Mouse (Mus musculus): ENCODE measurements around the gene C1qtnf6.

The C1qtnf6 gene

DNA sequence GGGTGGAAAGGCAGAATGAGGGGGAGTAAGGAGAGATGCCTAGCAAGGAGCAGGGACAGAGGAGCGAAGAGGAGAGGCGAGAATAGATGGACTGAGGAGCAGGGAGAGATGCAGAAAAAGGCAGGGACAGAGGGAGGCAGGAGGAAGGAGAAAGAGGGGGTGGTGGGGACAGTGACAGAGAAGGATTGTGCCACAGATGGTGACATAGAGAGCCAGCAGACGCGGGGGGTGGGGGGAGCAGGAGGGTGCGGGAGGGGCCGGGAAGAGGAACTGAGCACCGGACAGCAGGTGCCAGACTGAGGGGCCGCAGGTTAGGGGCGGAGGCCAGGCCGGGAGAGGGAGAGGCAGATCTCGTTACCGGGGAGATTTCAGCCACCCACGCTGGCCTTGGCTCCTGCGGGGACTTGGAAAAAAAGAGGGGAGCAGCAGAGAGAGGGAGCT is 13.4 kb upstream of the C1qtnf6 start, which contains the start of gene Sstr3:
Sstr3 (minus strand) TSS at position 125 of the 441 bp plus-strand sequence.
- no peak for DNase-seq

DNA sequence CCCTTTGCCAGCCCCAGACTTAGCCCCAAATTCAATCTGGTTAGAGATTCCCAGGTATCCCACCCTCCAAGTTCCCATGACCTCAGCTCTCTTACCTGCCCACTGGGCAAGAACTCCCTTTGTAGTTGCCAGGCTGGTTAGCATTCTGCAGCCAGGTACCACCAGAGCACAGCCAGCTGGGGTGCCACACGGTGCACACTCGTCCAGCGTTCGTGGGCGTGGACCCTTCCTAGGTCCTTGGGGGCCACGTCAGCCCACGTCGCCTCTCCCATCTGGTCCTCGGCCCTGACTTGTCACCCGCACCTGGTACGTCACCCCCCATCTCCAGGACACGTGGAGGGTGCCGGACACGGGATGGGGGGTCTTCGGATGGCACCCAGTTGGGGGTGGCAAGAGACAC is 12.8 kb upstream of the C1qtnf6 start:
- DNase-seq, result no peak

DNA sequence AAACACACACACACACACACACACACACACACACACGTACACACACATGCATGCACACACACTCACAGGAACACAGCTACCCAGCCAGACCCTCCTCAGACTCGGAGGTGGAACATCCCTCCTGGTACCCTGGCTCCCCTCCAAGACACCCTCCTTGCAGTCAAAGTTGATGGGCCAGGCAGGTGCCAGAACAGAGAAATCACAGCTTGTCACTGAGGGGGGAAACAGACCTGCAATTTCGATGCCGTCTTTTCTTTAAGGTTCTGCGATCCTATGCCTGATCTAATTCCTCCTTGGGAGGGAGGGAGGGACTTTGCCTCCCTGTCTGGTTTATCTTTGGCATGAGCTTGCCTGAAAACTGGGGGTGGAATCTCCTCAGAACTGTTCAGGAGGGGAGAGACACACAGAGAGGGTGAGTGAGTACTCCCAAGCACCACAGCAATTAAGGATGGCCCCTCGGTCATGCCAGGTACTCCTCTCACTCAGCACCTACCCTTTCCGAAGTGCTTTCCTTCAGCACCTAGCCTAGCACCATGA is 11.6 kb upstream of the C1qtnf6 start:
- DNase-seq, result no peak

DNA sequence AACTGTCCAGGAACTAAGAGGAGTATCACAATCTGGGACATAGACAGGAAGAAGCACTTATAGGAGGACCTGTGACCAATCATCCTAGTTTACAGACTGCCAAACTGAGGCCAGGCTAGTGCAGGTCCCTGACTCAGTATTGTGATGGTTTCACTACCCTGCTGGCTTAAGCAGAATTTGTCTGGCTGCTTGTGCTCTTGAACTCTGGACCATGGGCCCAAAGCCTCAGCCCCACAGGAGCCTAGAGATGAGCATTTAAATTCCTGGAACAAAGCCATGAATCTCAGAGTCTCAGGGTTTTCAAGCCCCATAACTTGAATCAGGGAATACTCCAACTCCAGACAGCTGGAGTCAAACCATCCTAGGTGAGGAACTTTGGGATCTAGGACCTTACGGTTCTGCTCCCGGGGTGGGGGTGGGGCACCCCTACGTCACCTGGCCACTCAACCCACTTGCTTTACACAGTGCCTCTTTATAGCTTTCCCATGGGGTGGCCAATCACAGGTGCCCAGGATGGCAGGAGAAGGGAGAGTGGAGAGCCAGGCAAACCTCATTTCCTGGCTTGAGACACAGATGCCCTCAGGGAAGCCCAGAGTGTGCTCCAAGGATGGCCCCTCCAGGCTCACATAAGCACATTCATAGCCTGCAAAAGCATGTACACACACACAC is 11.0 kb upstream of the C1qtnf6 start:
- DNase-seq, result peak; percentile 32

DNA sequence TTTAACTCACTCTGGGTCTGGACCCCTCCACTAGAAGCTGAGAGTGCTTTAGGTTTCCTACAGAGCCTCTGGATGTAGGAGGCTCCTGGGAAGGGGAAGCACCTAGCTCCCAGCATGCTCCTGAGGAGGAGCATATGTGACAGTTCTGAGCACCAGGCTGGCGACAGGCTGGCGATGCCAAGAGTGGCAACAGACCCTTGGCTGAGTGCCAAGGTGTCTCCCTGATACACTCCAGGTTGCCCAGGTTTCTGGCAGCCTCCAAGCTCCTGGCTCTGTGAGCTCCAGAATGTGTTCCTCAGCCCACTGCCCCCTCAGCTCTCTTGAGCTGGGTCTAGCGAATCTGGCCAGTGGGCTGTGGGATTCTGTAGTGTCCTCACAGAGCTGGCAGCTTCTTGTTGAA is 10.4 kb upstream of the C1qtnf6 start:
- DNase-seq, result peak; percentile 18

DNA sequence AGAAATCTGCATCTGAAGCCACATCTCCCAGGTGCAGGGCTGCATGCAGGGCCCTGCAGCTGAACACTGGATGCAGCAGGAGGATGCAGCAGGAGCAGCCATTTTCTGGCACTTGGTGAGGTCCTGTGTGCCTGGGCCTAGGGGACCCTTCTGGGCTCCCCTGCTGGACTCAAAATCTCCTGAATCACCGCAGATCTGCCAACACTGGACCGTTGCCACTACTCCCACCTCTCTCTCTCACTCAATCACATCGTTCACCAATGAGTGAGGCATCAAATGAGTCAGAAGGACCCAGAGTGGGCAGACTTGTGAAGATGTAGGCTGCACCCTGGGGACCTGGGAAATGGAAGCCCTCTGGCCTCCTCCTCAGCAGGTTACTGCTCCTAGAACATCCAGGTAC is 9.8 kb upstream of the C1qtnf6 start:
- no peak for DNase-seq

DNA sequence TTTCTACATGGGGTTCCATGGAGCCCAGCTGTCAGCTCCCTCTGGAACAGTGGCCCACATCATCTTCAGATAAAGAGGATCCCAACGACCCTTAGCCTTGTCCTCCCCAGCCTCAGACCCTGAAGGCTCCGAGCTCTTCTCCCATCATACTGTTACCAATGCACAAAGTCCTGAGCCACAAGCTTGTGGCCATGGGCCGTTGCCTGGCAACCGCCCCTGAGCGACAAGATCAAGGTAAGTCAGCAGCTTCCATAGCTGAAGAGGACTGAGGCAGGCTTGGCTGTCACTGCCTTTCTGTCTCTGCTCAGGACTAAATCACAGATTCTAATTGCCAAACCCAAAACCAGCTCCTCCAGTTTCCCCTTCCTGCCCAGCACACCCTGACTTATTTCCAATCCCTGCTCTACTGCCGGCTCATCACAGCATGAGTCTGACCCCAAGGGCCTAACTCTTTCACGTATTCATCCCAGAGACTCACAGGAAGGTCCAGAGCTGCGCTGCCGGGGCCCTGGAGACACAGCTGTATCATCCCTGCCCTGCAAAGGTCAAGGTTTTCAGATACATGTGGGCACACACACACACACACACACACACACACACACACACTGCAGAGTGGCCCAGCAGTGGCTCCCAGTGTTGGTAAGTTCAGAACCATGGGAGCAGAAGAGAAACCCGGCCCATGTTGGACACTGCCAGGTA is 4.7 kb upstream of the C1qtnf6 start:
- no peak for DNase-seq

DNA sequence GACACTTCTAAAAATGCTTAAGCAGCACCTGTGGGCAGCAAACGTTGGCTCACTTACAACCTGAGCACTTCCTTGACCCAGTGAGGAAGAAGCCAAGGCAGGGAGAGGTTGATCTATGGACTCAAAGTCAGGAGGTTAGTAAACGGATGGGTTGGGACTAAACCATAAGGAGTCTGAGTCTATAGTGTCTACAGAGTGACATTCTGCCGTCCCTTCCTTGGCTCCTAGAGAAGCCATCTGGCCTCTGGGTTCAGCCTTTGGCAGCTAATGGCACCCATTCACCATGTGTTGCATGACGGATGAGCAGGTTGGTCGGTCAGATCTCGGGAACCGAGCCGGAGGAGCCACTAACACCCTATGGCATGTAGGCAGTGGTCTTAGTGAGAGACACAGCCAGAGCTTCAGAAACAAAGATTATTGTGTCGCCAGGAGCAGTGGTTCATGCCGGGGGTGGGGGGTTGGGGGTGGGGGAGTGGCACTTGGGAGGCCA is 2.2 kb upstream of the C1qtnf6 start:
- no peak for DNase-seq

DNA sequence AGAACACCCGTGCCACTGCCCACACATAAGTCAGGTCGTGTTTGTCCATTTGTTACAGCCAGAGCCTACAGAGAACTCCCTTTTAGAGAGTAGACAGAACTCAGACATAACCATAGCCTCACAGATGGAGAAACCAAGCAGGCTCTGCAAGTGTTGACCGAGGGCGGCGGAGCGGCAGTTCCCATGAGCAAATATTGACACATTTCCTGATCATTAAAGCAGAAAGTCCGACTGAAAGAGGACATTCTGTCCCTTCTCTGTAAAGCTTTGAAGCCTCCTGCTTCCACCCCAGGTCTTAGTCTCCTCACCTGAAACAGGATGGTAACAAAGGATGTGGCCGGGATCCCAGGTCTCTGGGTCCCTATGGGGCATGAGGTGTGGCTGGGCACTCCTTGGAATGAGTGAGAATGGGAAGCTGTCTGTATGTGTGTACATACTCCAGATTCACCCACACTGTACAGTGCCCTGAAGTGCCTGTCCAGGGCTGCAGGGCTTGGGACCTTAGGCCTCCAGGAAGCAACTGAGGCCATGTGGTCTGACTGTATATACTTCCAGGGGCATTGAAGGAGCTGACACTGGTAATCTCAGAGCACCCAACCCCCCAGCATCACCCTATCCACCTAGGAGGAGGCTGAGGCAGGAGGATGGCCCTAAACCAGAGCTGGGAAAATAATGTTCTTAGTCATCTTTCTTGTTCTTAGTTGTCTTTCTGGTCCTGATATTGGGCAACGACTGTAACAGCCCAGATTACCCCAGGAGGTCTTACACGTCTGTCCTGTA is 1.5 kb upstream of the C1qtnf6 start:
- DNase-seq, result no peak

DNA sequence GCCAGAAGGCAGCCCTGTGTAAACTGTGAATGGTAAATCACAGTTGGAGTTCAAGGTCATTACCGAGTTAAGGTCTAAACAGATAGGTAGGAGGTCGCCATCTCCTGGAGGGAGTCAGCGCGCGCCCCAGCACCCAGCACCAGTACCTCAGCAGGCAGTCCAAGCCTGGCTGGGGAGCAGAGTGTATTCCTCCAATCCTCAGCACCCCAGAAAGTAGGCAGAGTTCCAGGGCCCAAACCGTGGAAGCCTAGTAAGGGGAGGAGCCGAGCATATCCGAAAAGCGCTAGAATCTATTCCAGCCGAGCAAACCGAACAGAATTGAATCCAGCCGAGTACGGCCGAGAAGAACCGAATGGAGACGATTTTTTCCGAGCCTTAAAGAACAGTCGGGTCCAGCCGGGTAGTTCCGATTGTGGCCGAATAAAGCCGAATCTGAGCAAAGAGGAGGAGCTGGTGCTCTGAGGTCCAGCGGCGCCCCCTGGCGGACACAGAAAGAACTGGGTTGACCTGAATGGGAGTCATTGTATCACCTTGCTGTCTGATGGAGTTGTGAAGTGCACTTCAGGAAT is 769 bp upstream of the C1qtnf6 start:
- DNase-seq, result peak; percentile 99

DNA sequence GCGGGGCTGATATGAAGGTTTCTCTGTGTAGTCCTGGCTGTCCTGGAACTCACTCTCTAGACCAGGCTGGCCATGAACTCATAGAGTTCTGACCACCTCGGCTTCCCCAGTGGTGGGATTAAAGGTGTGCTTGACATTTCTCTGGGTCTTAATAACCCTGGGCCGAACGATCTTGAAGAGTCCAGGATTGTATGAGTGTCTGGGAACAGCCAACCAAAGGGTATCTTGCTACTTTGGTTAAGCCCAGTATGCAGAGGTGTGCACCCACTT is 170 bp upstream of the C1qtnf6 start:
- no peak for DNase-seq

DNA sequence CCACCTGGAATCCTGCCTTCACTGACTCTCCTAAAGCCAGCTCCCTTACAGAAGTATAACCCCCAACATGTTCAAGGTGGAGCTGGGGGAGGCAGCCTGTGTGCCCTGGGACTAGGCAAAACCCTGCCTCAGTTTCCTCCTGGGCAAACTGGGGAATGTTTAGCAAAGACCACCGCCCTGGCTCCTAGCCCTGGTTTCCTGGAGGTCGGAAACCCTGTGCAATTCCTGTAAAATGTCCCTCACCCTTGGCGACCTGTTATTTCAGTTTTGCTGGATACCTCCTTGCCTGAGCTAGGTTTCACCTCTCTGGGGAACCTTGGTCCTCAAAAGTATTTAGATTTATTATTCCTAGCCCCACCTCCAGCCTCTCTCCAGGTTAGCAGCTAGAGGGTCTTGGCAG is 1.1 kb downstream of the C1qtnf6 start:
- DNase-seq, result no peak

DNA sequence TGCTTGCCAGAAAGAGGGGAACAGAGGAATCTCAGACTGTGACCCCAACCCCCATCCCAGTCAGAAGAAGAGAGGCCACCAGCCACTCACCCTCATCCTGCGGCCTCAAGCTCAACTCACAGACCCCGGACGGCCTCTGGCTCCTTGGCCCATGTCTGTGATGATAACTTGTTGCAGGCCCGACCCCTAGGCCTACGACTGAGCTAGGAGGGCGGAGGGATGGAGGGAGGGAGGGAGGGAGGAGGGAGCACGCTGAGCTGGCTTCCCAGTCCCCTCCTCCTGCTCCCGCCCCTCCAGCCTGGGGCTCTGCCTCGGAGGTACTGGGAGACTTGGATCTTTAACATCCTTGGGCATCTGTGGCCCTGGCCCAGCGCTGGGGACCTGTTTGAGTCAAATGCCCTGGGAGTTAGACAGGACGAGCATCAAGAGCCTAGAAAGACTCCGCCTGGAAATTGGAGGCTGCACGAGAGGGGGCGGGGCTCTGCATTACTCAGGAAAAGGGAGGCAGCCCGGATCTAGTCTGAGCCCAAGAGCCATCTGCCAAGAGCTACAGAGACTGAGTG is 1.7 kb downstream of the C1qtnf6 start:
- peak; percentile 60 for DNase-seq

DNA sequence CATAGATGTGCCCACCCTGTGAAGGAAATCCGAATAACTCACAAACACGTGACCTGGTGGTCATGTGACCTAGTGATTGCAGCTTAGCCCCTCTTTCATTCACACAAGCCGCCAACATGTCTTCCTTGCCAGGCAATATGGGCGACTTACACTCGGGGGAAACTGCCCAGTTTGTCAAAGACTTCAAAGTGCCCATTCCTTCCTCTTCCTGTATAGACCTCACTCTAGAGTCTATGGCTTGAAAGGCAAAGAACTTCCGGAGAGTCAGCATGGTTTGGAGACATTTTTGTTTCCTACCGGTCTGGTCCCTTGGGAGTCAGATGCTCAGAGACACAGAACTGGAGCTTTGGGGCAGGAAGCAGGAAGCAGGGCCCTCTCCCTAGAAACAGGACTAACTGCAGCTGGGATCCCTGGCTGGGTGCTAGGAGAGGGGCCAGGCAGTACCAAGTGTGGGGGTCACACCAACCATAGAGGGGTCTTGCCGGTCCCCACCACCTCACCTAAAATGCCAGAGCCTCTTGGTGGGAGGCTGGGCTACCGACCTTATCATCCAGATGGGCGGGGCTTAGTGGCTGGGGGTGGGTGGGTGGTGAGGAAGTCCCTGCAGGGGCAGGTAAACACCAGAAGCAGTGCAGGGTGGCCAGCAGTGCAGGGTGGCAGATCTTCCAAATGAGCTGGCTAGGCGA is 2.3 kb downstream of the C1qtnf6 start:
- DNase-seq, result peak; percentile 31

DNA sequence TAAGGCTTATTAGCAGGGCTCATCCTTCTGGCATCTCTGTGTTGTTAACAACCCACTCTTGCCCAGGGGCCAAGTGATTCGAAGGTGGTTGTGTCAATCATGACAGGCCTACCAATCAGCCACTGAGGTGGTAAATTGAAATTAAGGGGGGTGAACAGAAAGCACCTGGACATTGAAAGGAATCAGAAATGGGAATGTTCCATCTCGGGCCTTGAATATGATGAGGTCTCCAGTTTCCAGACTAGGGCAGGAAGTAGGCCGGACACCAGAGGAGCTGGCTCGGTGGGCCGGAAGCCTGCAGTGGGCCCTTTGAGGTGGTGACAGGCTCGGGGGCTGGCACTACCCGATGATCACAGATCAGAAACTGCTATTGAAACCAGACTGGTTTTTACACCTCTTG is 3.2 kb downstream of the C1qtnf6 start:
- DNase-seq, result peak; percentile 30

DNA sequence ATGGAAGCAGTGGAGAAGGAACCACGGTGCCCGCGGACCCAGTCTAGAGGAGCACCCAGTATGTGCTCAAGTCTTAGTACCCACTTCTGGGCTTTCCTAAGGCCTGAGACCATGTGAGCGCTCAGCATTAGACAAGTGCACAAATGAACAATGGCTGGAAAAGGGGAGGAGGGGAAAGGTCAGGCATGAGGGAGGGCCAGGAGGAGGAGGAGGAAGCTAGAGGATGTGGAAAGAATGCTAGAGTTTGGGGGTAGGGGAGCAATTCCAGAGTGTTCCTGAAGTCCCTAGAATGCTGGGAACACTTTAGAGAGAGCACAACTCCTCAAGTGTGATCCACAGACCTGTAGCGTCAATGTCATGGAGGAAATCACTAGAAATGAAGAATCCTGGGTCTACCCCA is 7.1 kb downstream of the C1qtnf6 start:
- no peak for DNase-seq

DNA sequence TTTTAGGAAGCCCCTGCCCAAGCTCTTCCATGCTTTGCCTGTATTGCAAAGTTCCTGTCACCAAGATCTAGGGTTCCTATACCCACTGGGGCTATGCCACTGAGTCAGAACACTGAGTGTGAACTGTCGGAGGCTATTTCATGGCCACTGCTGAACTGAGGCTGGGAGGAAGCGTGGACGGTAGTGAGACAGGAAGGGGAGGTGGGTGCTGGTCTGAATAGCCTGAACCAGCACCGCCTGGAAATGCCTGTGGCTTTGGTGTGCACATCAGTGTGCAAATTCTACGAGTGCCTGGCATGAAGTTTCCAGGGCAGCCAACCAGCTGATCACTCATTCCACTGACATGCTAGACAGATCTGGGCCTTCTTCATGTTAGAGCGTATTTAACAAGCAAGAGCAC is 9.3 kb downstream of the C1qtnf6 start:
- DNase-seq, result no peak

DNA sequence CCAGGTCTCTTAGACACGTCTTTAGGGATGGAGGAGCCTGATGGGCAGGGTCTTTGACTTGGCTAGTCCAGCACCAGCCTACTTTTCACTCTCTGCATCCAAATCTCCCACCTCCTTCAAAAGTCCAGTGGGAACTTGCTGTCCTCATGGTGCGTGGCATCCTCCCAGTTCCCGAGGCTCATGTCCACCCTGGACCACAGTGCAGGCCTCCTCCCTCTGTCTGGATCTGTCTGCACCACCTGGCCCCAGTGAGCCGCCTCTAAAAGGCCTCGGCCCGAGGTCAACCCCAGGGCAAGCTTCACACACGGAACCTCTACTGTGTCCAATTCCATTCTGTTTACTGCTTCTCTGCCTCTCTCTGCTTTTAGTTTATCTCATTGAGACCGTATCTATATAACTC is 9.9 kb downstream of the C1qtnf6 start:
- DNase-seq, result no peak

DNA sequence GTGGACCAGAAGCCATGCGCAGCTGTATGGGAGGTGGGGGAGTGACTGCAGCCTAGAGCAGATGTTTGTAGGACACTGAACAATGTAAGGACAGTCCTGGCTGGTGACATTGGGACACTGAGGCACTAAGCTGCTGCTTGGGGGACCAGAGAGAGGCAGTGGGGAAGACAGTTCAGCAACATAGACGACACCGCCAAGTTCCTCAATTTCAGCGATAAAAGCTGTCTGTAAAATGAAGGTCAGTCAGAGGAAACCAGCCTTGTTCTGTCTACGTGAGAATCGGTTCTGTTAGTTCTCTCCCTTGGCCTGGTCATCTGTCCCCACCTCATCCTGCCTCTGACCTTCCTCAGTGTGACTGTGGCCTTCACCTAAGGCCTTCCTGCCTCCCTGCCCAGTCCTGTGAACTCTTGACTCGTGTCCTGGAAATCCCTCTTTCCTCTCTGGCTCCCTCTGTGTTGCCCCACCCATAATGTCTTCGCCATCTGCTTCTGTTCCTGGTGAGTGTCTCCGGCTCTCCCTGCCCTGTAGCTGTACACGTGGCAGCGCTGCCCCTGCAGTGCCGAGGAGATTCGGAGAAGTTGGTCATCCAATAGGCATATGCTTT is 11.0 kb downstream of the C1qtnf6 start:
- DNase-seq, result peak; percentile 37

DNA sequence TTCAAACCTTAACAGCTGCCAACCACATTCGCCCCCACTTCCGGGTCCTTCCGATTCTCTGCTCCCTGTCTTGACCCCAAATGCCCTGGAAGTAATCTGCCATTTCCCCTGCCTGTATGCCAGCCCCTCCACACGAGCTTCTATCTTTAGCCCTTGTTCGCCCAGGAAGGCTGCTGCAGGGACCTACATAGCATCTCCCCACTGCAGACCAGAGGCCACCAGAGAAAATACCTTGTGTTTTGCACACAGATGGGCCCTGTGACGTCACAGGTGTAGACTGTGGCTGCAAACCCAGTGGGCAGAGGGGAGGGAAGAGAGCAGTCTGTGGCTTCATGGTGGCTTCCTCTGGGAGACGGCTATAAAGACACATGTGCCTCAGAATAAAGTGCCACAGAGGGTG is 13.0 kb downstream of the C1qtnf6 start:
- DNase-seq, result no peak

DNA sequence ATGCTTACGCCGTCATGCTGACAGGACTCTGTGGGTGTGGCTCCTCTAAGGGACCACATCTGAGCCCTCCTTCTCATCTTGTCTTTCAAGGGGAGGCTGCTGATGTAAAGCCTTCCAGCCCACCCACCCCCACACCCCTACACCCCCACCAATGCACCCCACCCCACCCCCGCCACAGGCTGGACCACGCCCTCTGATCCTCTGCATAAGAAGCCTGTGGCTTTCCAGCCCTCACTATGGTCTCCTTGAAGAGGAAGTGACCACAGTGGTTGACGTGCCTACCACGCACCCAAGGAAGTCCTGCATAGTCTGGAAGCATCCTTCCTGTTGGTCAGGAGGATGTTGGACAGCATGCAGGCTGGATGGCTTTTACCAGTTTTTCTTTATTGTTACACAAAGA is 15.5 kb downstream of the C1qtnf6 start:
- DNase-seq, result no peak

Data from kidney, adult 18-20 months (tissue).